Mouse (Mus musculus) hindbrain, postnatal 0 days (tissue): Measurements from ENCODE around the gene Armc9. TPM values are rescaled to one million over a fixed set of nuclear protein-coding genes. Genes with fewer than 3 reads are reported as not detected.

Source experiments
- ATAC-seq: fragments of 200-750 bp; cut with Nextera tagmentation; 2 replicates; pipeline ENCODE4 v1.8.0; 2017; ENCODE audit warnings: mild to moderate bottlenecking, moderate TSS enrichment, moderate library complexity
- DNase-seq: peaks from one replicate; pipeline ENCODE4 v3.0.0-alpha.2; 2015; ENCODE audit warnings: low spot score
- H3K27ac ChIP-seq: fragments of 300-500 bp; sonication (generic); 2 replicates; pipeline ENCODE4 v1.5.1; 2014; ENCODE audit warnings: mild to moderate bottlenecking
- H3K27me3 ChIP-seq: fragments of 300-500 bp; sonication (generic); 2 replicates; pipeline ENCODE4 v1.6.1; 2014; ENCODE audit warnings: low read length, mixed read lengths; ENCODE audit not compliant: insufficient read depth
- H3K36me3 ChIP-seq: fragments of 300-500 bp; sonication (generic); 2 replicates; pipeline ENCODE4 v1.6.1; 2014; ENCODE audit warnings: low read length, mixed read lengths; ENCODE audit not compliant: insufficient read depth
- H3K4me1 ChIP-seq: fragments of 300-500 bp; sonication (generic); 2 replicates; pipeline ENCODE4 v1.6.1; 2014; ENCODE audit warnings: antibody characterized with exemption, low read length, mixed read lengths; ENCODE audit not compliant: insufficient read depth
- H3K4me2 ChIP-seq: fragments of 300-500 bp; sonication (generic); 2 replicates; pipeline ENCODE4 v1.6.1; 2014; ENCODE audit warnings: low read depth, mild to moderate bottlenecking, low read length, moderate library complexity, mixed read lengths
- H3K4me3 ChIP-seq: fragments of 300-500 bp; sonication (generic); 2 replicates; pipeline ENCODE4 v1.5.1; 2014; ENCODE audit warnings: low read length
- H3K9ac ChIP-seq: fragments of 300-500 bp; sonication (generic); replicated peaks from 2 replicates; pipeline ENCODE4 v1.6.1; 2014; ENCODE audit warnings: mild to moderate bottlenecking, low read length, moderate library complexity, mixed read lengths
- H3K9me3 ChIP-seq: fragments of 300-500 bp; sonication (generic); 2 replicates; pipeline ENCODE4 v1.6.1; 2016; ENCODE audit warnings: low read length, mixed read lengths
- CTCF ChIP-seq: IDR thresholded peaks from 2 replicates; pipeline ENCODE4 v1.5.1; 2016; ENCODE audit warnings: antibody characterized with exemption, control low read depth, low read depth
- WGBS: fragments of 180-500 bp; shearing (Covaris S2); extraction: QIAGEN DNeasy Blood & Tissue Kit; methylation state at CpG from one replicate; pipeline ENCODE4 v1.1.7; 2014; 5-methylcytosine and 5-hydroxymethylcytosine counted together
- polyA plus RNA-seq: library from polyadenylated mRNA; unstranded; fragments of >200 nt; fragmentation: Nextera tagmentation; extraction: Ambion mirVana; gene quantifications from 2 replicates; pipeline ENCODE4 v1.2.1, GENCODE M21; 2015
- total RNA-seq: library from RNA; depleted of rRNA; stranded (reverse); fragments of >200 nt; gene quantifications from 2 replicates; pipeline ENCODE4 v1.2.3, GENCODE M21; 2014

Armc9 gene
- total and polyA plus RNA-seq, 2 experiments from 2014 or later = 21.0 to 34.9 TPM

- no peak overlapping the region for H3K9ac ChIP-seq
- no peak for ATAC-seq
- no peaks in the 10 kb centered on the region for H3K27me3 ChIP-seq
- no peak overlapping the region for H3K4me2 ChIP-seq
- H3K9me3 ChIP-seq = no peaks in the 10 kb centered on the region
- H3K27ac ChIP-seq = no peak overlapping the region
- no peak for DNase-seq
- no peaks in the 10 kb centered on the region for H3K4me1 ChIP-seq
- peaks cover 51% of the 10 kb centered on the region for H3K36me3 ChIP-seq
- no peak for TF ChIP-seq CTCF
- 59% methylated on average over 6 of the region's 6 CpGs for WGBS
- no peak overlapping the region for H3K4me3 ChIP-seq
These were observed 43.7 kb downstream of the Armc9 start for GRCm38 (mm10) chr1:86198276-86198675.

- Histone ChIP-seq H3K9ac (no peak overlapping the region), H3K27ac (no peak overlapping the region), H3K36me3 (peaks cover 58% of the 10 kb centered on the region), H3K4me2 (no peak overlapping the region), H3K4me1 (no peaks in the 10 kb centered on the region), H3K27me3 (no peaks in the 10 kb centered on the region), H3K9me3 (no peaks in the 10 kb centered on the region), H3K4me3 (no peak overlapping the region)
- WGBS = 52% methylated on average over 5 of the region's 5 CpGs
- TF ChIP-seq CTCF = no peak
- ATAC-seq (no peak), DNase-seq (no peak)
These were observed 44.4 kb downstream of the Armc9 start for GRCm38 (mm10) chr1:86199026-86199425.

GRCm38 (mm10) chr1:86201312-86201711 lies 46.7 kb downstream of the Armc9 start:
- no peak overlapping the region for H3K27ac ChIP-seq
- H3K9me3 ChIP-seq = no peaks in the 10 kb centered on the region
- peaks cover 58% of the 10 kb centered on the region for H3K36me3 ChIP-seq
- no peak overlapping the region for H3K4me2 ChIP-seq
- no peaks in the 10 kb centered on the region for H3K4me1 ChIP-seq
- ATAC-seq (no peak), DNase-seq (no peak)
- no peak overlapping the region for H3K4me3 ChIP-seq
- TF ChIP-seq CTCF = no peak
- H3K27me3 ChIP-seq = no peaks in the 10 kb centered on the region
- H3K9ac ChIP-seq = no peak overlapping the region

GRCm38 (mm10) chr1:86202617-86203219 lies 48.1 kb downstream of the Armc9 start:
- Histone ChIP-seq H3K4me3 (no peak overlapping the region), H3K27me3 (no peaks in the 10 kb centered on the region), H3K4me1 (no peaks in the 10 kb centered on the region), H3K9me3 (no peaks in the 10 kb centered on the region), H3K27ac (no peak overlapping the region), H3K36me3 (peaks cover 53% of the 10 kb centered on the region), H3K4me2 (no peak overlapping the region), H3K9ac (no peak overlapping the region)
- ATAC-seq (no peak), DNase-seq (no peak)
- WGBS = 88% methylated on average over 9 of the region's 9 CpGs
- TF ChIP-seq CTCF = no peak

DNA sequence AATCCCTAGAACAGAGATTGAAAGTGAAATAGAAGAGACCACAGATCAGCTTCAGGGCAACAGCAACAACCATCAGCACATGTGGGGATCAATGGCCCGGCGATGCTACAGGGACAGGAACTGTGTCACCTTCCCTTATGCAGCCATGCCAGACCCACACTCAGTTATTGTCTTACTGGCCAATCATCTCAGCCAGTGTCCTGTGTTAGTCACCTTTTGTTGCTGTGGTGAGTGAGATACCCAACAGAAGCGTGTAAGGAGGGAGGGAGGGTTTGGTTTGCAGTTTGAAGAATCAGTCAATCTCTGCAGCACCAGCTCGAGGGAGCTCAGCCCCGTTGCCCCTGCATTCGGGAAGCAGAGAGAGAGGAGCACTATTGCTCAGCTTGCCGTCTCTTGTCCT lies 56.1 kb downstream of the Armc9 start:
- WGBS = 82% methylated on average over 7 of the region's 7 CpGs
- H3K36me3 ChIP-seq = peaks cover 27% of the 10 kb centered on the region; the same call in 1 of the 2 replicates
- no peak for TF ChIP-seq CTCF
- no peaks in the 10 kb centered on the region for H3K27me3 ChIP-seq
- H3K9ac ChIP-seq = no peak overlapping the region
- no peaks in the 10 kb centered on the region for H3K9me3 ChIP-seq
- ATAC-seq (no peak), DNase-seq (no peak)
- H3K4me3 ChIP-seq = no peak overlapping the region
- H3K4me2 ChIP-seq = no peak overlapping the region
- no peaks in the 10 kb centered on the region for H3K4me1 ChIP-seq
- H3K27ac ChIP-seq = no peak overlapping the region

DNA sequence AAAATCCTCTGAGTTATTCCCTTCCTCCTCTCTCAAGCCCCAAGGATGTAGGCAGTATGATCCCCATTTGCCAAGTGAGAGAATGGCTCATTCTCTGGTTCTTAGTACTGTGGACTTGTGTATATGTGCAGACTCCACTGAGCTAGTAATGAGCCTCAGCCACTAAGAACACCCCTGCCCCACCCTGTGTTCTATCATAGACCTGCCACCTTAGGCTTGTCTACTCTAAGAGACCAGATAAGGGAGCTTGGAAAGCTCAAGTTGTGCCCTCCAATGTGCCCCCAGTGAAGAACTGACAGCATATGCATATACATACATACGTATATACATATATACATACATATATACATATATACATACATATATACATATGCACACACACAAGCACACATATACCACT lies 56.9 kb downstream of the Armc9 start:
- no peak overlapping the region for H3K9ac ChIP-seq
- H3K36me3 ChIP-seq = peaks cover 27% of the 10 kb centered on the region; the same call in 1 of the 2 replicates
- TF ChIP-seq CTCF = no peak
- H3K27me3 ChIP-seq = no peaks in the 10 kb centered on the region
- no peak overlapping the region for H3K4me2 ChIP-seq
- no peak overlapping the region for H3K4me3 ChIP-seq
- 97% methylated on average over 1 of the region's 1 CpGs for WGBS
- ATAC-seq (no peak), DNase-seq (no peak)
- no peaks in the 10 kb centered on the region for H3K4me1 ChIP-seq
- H3K27ac ChIP-seq = no peak overlapping the region
- H3K9me3 ChIP-seq = no peaks in the 10 kb centered on the region

DNA sequence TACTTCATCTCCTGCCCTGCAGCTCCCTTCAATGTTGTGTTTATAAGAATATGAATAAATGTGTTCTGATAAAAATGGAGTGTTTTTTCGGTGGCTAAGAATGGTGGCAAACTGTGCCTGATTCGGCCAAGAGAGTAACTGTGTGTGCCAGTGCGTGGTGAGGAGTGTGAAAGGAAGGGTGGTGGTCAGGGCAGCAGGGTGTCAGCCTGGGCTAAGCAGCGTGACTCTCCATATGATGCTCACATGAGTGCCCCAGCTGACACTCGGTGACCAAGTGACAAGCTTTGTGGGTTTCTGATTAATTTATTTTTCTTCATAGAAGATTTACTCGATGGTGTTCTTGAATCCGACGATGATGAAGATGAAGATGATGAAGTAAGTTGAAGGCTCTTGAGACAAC lies 58.2 kb downstream of the Armc9 start:
- H3K27me3 ChIP-seq = no peaks in the 10 kb centered on the region
- no peak for ATAC-seq
- H3K27ac ChIP-seq = no peak overlapping the region
- H3K4me3 ChIP-seq = no peak overlapping the region
- TF ChIP-seq CTCF = no peak
- DNase-seq = no peak
- no peaks in the 10 kb centered on the region for H3K4me1 ChIP-seq
- WGBS = 90% methylated on average over 8 of the region's 8 CpGs
- H3K36me3 ChIP-seq = peaks cover 35% of the 10 kb centered on the region
- no peak overlapping the region for H3K4me2 ChIP-seq
- no peak overlapping the region for H3K9ac ChIP-seq
- H3K9me3 ChIP-seq = no peaks in the 10 kb centered on the region
